In the genomic region with DNA sequence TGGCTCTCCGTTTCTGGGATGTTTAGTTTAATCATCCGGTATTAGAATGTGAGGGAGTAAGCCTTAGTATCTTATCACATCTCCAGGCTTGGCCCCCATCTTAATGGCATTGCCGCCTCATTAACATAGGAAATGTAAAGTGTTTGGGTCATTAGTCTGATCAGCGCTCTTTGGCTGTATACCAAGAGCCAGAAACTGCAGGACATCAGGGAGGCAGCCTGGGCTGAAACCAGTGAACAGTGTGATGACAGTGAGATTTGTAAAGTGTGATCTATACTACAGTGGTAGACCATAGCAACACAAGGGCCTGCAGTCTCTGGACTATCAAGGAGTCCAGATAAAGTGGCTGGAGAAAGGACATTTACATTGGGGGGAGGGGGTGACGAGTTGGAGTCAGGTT, we compare ENCODE assay signal across 17 mouse cellular contexts.
DNase-seq lines count a peak whose midpoint lies in the region; ATAC-seq lines count a peak whose summit lies in the region.
"Had no signal": no experiment of that assay in that cellular context is flagged by ENCODE, and none has a peak within 500 bp of the region (broad histone marks: within the 10 kb centered on the region; RNA-seq: fewer than 3 reads in every experiment).

No protein-coding gene starts in this region.

- no peak overlapping the region for H3K4me2 ChIP-seq in midbrain, embryonic 11.5 days
- H3K4me2 ChIP-seq in midbrain, embryonic 15.5 days = no peak overlapping the region
- H3K4me2 ChIP-seq: embryonic facial prominence, embryonic 12.5 days; heart, embryonic 15.5 days; limb, embryonic 13.5 days; liver, embryonic 15.5 days had no signal

- H3K4me1 ChIP-seq in midbrain, embryonic 11.5 days (ENCODE audit: control insufficient read depth, insufficient read depth, low read length) = no peaks in the 10 kb centered on the region
- H3K4me1 ChIP-seq in midbrain, embryonic 10.5 days = peaks cover 10% of the 10 kb centered on the region; the same call in 1 of the 2 replicates
- peaks cover 12% of the 10 kb centered on the region for H3K4me1 ChIP-seq in midbrain, embryonic 15.5 days
- H3K4me1 ChIP-seq: embryonic facial prominence, embryonic 12.5 days; heart, embryonic 15.5 days; limb, embryonic 13.5 days; liver, embryonic 15.5 days had no signal

- no peaks in the 10 kb centered on the region for H3K27me3 ChIP-seq in midbrain, embryonic 11.5 days (ENCODE audit: control insufficient read depth, insufficient read depth, low read length)
- no peaks in the 10 kb centered on the region for H3K27me3 ChIP-seq in midbrain, embryonic 10.5 days (ENCODE audit: low read depth, poor library complexity, severe bottlenecking)
- no peaks in the 10 kb centered on the region for H3K27me3 ChIP-seq in midbrain, embryonic 15.5 days (replicated peaks)
- H3K27me3 ChIP-seq: embryonic facial prominence, embryonic 12.5 days; heart, embryonic 15.5 days; limb, embryonic 13.5 days; liver, embryonic 15.5 days had no signal

- no peak overlapping the region for H3K4me3 ChIP-seq in midbrain, embryonic 11.5 days (ENCODE audit: low read depth, low read length)
- H3K4me3 ChIP-seq in midbrain, embryonic 10.5 days = no peak overlapping the region
- no peak overlapping the region for H3K4me3 ChIP-seq in midbrain, embryonic 15.5 days
- H3K4me3 ChIP-seq: embryonic facial prominence, embryonic 12.5 days; heart, embryonic 15.5 days; left cerebral cortex, adult 2 months; limb, embryonic 13.5 days; liver, embryonic 15.5 days; myocyte had no signal

- H3K36me3 ChIP-seq in midbrain, embryonic 11.5 days (ENCODE audit: control insufficient read depth, insufficient read depth, low read length) = no peaks in the 10 kb centered on the region
- H3K36me3 ChIP-seq in midbrain, embryonic 10.5 days = no peaks in the 10 kb centered on the region
- no peaks in the 10 kb centered on the region for H3K36me3 ChIP-seq in midbrain, embryonic 15.5 days (replicated peaks)
- H3K36me3 ChIP-seq: embryonic facial prominence, embryonic 12.5 days; heart, embryonic 15.5 days; limb, embryonic 13.5 days; liver, embryonic 15.5 days had no signal

- no peak for ATAC-seq in cerebellum, adult (ENCODE audit: insufficient number of reproducible peaks, low FRiP score, low TSS enrichment)
- ATAC-seq in midbrain, embryonic 11.5 days (ENCODE audit: low FRiP score) = peak; percentile 52; the same call in 1 of the 2 replicates
- ATAC-seq in midbrain, embryonic 15.5 days (replicated peaks) = peak; percentile 65
- ATAC-seq in megakaryocyte progenitor cell, adult 5-6 weeks (replicated peaks; ENCODE audit: poor library complexity) = no peak

- H3K9me3 ChIP-seq in midbrain, embryonic 11.5 days (ENCODE audit: control insufficient read depth, low read length) = no peaks in the 10 kb centered on the region
- H3K9me3 ChIP-seq in midbrain, embryonic 10.5 days (replicated peaks) = no peaks in the 10 kb centered on the region
- no peaks in the 10 kb centered on the region for H3K9me3 ChIP-seq in midbrain, embryonic 15.5 days
- H3K9me3 ChIP-seq: embryonic facial prominence, embryonic 12.5 days; heart, embryonic 15.5 days; limb, embryonic 13.5 days; liver, embryonic 15.5 days had no signal

- no peak overlapping the region for H3K27ac ChIP-seq in midbrain, embryonic 11.5 days (ENCODE audit: low read depth, low read length)
- no peak overlapping the region for H3K27ac ChIP-seq in midbrain, embryonic 10.5 days (replicated peaks)
- peak overlapping the region; percentile 38; the same call in 1 of the 2 replicates for H3K27ac ChIP-seq in midbrain, embryonic 15.5 days
- H3K27ac ChIP-seq: embryonic facial prominence, embryonic 12.5 days; heart, embryonic 15.5 days; left cerebral cortex, adult 2 months; limb, embryonic 13.5 days; liver, embryonic 15.5 days had no signal

- WGBS in midbrain, embryonic 11.5 days = 69% methylated on average over 5 of the region's 5 CpGs
- WGBS in midbrain, embryonic 10.5 days = 77% methylated on average over 5 of the region's 5 CpGs
- 46% methylated on average over 5 of the region's 5 CpGs for WGBS in midbrain, embryonic 15.5 days

- no peak overlapping the region for H3K9ac ChIP-seq in midbrain, embryonic 11.5 days (ENCODE audit: low read length)
- no peak overlapping the region for H3K9ac ChIP-seq in midbrain, embryonic 15.5 days
- H3K9ac ChIP-seq: embryonic facial prominence, embryonic 12.5 days; heart, embryonic 15.5 days; limb, embryonic 13.5 days; liver, embryonic 15.5 days had no signal

- DNase-seq in cerebellum, postnatal 10 days = peak; percentile 25 to 31
- DNase-seq in midbrain, embryonic 11.5 days (ENCODE audit: low spot score, missing footprints) = no peak
- no peak for DNase-seq in midbrain, embryonic 10.5 days (ENCODE audit: low spot score)
- DNase-seq in urinary bladder, postnatal 36 days (ENCODE audit: low spot score in 2 of 2) = no peak
- DNase-seq in cerebellum, adult 11 months = no peak
- DNase-seq: adrenal gland, postnatal 10 days; cerebellum, postnatal 25 days; kidney, adult 8-10 months had no signal

Comparison
In these comparisons a context has a peak if more than half of its experiments do, and no peak if none do; other contexts are left out.
1. DNase-seq: peak in cerebellum, postnatal 10 days (2 of 2); none in midbrain, embryonic 11.5 days (single experiment), midbrain, embryonic 10.5 days (single experiment), urinary bladder, postnatal 36 days (0 of 2) and cerebellum, adult 11 months (single experiment).
2. ATAC-seq: peak in midbrain, embryonic 11.5 days (single experiment) and midbrain, embryonic 15.5 days (single experiment); none in cerebellum, adult (single experiment) and megakaryocyte progenitor cell, adult 5-6 weeks (single experiment).